Mouse (Mus musculus) cerebellum, postnatal 36 days (tissue): Measurements from ENCODE around the gene Ypel2.
"Not testable (repeated sequence)": the region's sequence is repeated elsewhere in the genome, so short reads cannot be mapped to it uniquely, and the experiment has no call there.

Experiments used
- DNase-seq, 2 experiments: peaks; one replicate each; pipeline ENCODE4 v3.0.0; 2021 to 2022; ENCODE audit warnings: mixed read lengths in 2 of 2

Gene Ypel2

DNA sequence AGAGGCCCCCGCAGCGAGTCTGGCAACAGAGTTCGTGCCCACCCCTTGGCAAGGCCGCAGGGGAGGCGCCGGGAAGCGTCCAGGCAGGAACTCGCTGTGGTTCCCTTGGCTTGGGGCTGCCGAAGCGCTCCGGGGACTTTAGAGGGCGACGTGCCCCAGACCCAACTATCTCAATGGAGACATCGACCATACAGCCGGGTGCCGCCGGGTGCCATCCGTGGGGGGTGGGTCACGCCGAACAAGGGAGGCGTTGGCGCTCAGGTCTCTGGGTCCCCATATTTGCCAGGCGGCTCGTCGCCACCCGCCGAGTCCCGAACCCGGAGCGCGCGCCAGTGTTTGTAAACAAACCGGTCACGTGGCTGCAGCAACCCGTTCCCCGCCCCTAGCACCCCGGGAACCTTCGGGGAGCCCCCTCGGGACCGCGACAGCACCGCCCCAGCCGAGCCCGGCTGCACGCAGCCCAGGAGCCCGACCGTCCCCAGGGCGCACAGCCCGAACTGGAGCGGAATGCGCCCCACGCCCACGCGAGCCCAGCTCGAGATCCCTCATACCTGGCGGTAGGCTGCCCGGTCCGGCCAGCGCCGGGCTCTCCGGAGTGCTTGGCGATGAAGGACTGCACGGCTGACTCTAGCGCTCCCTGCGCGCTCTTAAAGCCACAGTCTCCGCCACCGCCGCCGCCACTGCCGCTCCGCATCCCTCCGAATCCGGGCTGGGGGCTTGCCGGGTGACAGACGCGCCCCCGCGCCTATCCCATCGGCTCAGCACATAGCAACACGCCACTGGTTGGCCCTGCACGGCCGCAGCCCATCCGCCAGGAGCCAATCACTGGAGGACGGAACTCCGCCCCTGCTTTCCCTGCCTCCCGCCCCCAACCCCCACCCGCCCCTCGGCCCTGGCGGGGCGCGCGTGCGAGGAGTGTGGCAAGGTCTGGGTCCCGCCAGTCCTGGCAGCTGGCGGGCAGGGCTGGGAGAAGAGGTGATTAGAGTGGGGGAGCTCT is at the start of gene Ypel2:
TSS of gene Ypel2 (minus strand) at position 667 of the 997 bp plus-strand sequence.
- DNase-seq, result peak; percentile 95 to 98

DNA sequence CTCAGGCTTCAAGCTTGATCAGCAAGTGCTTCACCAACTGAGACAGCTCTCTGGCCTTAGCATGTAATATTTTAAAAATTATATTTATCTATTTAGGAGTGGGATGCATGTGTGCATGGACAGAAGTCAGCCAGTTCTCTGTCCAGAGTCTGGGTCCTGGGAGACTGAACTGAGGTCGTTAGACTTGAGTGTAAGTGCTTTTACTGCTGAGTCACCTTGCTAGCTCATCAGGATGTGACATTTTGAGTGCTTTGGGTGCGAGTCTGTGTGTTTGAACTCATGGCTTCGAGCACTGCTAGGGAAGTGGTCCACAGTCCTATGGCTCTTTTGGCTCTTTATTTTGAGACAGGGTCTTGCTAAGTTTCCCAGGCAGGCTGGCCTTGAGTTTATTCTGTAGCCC is 49.5 kb upstream of the Ypel2 start:
- no peak for DNase-seq

DNA sequence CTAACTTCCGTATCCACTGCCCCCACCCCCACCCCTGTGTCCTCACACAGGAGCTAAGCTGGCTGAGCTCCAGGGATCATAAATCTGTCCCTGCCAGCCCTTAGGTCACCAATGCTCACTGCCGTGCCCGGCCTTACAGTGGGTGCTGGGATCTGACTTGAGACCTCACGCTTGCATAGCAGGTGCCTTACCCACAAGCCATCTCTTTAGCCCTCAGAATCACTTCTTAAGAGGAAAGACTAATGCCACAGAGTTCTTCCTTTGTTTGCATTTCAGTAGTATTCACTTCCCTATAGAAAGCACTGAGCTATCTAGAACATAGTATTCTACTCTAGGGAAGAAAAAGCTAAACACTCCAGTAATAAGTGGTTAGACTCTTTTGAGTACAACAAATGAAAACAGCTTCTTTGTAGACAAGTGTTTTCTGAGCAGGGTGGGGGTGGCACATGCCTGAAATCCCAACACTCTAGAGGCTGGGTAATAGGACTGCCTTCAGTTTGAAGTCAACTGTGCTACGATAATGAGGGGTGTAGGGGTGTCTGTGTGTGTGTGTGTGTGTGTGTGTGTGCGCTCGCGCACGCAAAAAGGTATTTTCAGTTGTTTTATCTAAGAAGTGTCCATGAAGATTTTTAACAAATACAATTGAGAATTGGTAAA is 45.9 kb upstream of the Ypel2 start:
- DNase-seq, result no peak

DNA sequence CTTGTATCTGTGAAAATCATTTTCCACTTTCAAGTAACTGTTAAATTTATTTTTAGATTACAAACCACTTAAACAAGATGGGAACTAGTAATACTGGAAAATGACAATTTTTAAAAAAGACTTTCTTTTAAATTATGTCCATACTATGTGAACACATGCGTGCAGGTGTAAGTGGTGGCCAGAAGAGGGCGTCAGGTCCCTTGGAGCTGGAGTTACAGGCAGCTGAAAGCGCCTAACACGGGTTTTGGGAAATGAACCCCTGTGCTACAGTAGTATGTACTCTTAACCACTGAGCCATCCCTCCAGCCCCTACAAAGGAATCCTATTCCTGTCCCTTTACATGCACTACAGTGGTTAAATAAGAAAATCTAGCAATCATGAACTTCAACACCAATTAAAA is 42.7 kb upstream of the Ypel2 start:
- no peak for DNase-seq

DNA sequence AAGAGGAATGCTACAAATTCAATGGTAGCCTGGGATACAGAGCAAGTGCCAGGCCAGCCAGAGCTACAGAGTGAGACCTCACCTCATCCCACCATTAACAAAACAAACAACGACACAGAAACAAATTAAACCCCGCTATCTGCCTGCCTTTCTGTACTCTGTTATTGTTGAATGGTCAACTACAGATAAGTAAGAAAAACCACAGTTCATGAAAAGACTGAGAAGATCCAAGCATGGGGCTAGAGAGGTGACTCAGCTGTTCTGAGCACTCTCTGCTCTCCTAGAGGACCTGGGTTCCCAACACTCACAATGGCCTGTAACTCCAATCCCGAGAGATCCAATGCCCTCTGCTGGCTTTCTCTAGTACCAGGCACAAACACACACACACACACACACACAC is 34.7 kb upstream of the Ypel2 start:
- no peak for DNase-seq

DNA sequence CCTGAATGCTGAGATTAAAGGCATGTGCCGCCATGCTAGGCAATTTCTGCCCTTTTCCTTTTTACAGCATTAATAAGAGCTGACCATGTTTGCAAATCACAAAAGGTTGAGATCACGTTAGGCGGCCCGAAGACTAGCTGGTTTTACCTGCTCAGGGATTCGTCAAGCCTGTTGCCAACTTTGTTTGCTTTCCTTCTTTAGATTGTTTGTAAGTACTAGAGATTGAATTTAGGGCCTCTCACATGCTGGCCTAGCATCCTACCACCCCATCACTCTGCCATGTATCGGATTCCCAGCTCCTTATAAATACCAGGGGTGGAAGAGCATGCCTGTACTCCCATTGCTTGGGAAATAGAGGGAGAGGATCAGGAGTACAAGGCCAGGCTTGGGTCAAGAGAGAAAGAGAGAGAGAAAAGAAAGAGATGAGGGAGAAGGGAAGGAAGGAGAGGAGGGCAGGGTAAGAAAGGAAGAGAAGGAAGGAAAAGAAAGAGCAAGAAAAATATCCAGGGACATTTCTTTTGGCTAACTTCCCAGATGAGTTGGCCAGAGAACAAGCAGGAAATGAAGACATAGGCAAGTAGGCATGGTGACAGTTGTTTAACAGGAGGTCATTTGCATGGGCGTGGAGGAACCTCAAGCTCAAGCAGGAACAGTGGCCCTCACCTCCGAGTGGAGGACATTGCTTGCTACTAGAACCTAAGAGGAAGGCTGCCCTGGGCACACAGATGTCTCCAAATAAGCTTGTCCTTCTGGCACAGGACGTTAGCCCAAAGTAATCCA is 32.8 kb upstream of the Ypel2 start:
- DNase-seq, result no peak

DNA sequence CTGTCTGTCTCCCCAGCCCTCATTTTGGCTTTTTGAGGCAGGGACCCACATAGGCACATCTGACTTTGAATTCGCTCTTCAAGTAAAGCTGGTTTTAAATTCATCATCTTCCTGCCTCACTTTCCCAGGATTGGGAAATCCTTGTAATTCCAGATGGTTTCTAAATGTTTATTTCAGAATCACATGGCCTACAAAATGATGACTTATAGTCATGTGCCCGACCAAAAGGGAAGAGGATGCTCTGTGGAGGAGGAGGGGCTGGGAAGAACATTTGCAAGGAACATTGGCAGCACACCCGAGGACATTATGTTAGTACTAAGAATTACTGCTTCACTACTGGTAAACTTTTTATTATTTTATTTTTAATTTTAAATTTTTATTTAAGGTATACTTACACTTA is 31.8 kb upstream of the Ypel2 start:
- no peak for DNase-seq

DNA sequence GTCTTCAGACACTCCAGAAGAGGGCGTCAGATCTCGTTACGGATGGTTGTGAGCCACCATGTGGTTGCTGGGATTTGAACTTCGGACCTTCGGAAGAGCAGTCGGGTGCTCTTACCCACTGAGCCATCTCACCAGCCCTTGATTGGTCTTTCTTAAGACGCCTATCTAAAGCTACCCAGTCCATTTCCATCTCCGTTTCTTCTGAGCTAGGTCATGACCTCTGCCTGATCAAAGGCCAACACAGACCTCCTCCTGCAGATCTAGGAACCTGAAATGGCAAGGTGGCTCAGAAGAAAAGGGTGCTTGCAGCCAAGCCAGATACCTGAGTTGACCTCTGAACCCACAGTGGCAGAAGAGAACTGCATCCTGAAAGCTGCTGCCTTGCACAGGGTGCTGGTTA is 29.7 kb upstream of the Ypel2 start:
- DNase-seq, result not testable (repeated sequence)

DNA sequence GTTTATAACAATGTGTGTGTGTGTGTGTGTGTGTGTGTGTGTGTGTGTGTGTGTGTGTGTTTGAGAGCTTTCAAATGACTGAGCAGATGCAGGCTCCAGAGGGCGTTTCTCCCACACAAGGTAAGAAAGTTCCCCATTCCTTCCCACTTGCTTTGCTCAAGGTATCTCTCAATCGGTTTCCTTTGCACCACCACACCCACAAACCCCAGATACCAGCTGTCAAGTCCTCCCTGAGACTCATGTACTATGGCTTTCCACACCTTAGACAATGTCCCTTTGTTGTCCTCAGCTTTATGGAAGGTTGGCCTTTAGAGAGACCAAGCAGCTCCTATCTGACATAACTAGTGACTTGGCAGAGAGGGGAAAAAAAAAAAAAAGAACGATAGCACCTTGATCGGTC is 29.3 kb upstream of the Ypel2 start:
- no peak for DNase-seq

DNA sequence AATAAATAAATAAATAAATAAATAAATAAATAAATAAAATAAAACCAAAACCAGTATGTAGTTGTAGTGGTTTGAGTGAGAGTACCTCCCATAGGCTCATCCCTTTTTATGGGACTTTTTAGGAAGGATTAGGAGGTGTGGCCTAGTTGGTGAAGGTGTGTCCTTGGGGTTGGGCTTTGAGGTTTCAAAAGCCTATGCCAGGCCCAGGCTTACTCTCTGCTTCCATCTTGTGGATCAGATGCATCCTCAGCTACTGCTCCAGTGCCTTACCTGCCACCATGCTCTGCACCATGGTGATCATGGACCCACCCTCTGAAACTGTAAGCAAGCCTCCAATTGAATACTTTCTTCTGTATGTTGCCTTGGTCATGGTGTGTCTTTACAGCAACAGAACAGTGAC is 28.0 kb upstream of the Ypel2 start:
- no peak for DNase-seq

DNA sequence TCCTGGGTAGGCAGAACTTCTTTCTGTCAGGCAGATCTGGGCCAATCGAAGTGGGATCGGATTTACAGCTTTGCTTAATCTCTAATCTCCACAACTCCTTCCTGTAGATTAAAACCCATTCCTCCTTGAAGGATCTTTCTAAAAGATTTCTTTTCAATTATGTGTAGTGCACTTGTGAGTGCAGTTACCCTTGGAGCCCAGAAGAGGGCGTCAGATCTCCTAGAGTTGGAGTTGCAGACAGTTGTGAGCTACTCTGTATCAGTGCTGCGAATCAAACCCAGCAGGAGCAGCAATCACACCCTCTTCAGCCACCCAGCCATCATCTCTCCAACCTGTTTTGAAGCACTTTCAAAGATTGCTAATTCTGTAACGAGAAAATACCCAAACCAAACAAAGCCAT is 26.9 kb upstream of the Ypel2 start:
- DNase-seq, result no peak

DNA sequence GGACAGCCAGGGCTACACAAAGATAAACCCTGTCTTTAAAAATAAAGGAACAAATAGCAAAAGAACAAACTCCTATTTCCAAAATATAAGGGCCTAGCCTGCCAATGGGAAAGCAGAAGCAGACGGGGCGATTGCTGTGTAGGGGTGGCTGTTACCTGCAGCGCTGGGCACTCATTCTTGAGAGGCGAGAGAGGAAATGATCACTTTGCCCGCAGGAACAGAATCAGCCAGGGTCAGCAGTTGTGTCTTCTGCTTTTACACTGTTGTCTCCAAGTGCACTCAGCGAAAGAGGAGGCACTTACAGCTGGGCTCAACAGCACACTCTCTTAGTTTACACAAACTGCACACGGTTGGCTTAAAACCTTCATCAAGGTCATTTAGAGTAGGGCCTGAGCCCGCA is 25.9 kb upstream of the Ypel2 start:
- DNase-seq, result no peak

DNA sequence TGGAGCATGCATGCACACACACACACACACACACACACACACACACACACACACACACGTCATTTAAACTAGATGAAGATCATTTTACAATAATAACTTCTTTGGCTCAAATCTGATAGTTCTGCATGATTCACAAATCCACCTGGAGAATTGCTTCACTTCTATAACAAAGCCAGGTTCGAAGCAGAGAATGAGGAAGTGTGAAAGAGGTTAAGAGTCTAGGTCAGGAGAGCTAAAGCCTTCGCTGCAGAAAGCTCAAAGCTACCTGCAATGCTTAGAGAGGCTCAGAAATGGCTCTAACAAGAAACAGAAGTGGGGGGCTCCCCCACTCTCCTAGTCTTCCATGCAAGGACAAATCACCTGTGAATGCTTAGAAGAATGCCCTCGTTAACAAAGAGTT is 24.6 kb upstream of the Ypel2 start:
- DNase-seq, result no peak

DNA sequence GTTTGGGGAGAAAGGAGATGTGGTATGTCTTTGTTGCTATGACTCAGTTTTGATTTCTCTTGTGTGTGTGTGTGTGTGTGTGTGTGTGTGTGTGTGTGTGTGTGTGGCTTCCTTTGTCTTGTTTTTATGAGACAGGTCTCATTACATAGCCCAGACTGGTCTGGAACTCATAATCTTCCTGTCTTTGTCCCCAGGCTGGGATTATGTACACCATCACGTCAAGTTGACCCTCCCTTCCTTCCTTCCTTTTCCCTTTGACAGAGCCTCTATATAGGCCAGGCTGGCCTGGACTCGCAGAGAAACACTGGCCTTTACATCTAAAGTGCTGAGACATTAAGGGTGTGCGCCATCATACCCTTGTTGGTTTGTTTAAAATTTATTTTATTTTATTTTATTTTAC is 22.2 kb upstream of the Ypel2 start:
- no peak for DNase-seq

DNA sequence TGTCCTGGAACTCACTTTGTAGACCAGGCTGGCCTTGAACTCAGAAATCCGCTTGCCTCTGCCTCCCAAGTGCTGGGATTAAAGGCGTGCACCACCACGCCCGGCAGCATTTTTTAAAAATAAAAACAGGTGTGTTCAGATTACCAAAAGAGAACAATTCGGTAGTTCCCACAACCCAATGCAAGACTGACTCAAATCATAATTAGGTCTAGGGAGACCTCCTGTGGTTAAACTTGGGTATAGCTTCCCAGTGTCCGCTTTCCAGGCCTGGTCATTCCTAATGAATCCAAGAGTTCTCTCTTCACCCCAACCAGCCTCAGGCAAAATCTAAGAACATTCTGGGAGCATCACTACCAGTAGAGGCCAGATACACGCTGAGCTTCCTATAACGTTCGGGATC is 17.0 kb upstream of the Ypel2 start:
- DNase-seq, result peak; percentile 45 to 77

DNA sequence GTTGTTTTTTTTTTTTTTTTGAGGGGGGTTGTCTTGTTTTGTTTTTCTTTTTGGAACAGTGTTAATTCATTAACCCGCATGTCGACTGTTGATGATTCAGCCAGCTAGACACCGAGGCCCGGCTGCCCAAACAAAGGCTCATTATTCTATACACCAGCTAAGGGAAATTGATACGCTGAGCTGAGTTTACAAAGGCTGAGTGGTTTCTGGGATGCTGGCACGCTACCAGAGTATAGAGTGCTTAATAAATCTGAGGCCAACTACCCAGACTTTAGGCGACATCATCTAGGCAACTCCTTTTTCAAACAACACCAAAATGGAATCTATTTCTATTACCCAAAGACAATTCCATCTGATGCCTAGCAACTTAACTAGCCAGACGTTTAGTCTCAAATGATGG is 13.9 kb upstream of the Ypel2 start:
- DNase-seq, result no peak

DNA sequence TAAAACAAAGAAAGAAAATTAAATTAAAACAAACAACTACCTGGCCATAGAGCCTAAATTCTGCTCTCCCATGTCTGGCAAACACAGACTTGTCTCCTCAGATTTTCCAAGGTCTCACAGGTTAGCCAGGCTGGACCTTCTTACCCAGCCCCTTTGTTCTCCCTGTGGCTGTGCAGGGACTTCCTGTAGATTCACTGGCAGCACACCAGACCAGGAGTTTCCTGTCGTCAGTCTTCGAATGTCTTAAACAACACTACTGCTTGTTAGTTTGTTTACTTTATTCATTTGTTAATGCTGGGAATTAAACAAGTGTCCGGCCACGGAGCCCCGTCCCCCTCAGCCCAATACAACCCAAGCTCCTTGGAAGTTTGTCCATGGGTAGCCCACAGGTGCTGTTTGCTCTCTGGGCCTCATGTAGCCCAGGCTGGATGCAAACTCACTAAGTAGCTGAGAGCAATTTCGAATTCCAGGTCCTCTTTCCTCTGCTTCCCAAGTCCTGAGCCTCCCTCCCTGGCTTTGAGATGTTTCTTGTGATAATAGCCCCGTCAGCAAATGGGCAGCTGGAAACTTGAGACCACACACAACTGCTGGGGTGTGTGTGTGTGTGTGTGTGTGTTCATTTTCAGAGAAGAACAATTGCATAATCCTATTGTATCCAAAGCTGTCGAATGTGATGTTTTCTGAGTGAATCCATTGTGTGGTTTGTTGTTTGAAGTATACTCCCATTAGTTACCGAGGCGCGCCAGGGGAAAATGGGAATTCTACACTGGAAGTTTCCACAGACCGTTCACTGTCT is 11.7 kb upstream of the Ypel2 start:
- no peak for DNase-seq

DNA sequence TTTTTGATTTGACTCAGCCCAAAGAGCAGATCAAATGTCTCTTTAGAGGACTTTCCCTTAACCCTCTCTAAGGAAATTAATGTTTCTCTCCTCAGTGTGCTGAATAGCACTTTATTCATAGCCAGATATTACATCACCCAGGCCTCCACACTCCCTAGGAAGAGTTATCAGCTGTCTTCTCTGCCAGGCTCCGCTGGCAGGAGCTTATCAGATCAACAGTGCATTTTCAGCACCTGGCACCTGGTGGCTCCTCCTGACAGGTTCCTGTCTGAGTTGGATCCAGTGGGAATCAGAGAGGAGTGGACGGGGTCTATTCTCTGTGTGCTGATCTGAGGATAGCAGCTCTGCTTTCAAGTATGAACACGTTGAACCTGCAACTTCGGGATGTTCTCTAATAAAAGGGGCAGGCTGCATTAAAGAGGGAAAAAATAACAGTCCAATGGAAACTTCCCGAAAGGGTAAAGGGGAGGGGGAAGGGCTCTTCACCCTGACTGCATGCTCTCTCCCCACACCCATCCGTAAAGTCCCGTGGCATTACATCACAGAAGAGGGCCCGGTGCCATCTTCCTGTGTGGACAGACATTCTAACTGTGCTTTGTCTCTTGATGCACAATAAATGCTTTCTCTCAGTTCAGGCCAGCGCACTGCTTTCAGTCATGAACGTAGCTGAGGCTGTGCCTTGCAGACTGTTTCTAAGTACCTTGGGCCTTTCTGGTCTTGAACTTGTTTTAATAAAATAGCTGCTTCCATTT is 8.7 kb upstream of the Ypel2 start:
- no peak for DNase-seq

DNA sequence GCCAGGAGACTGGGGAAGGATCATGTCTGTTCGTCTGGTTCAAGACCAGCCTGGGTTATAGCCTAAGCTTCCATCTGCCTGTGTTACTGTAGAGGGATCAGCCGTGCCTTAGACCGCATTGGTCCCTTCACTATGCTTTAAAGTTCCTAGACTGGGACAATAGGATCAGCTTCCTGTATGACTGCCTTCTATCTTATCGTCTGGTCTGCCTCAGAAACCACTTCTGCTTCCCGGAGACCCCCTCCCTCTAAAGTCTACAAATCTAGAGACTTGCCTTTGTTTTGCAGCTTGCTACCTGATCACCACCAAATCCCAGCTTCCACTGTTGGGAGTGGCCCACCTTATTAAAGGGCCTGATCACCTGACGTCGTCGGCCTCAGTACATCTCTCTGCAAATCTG is 7.7 kb upstream of the Ypel2 start:
- DNase-seq, result no peak

DNA sequence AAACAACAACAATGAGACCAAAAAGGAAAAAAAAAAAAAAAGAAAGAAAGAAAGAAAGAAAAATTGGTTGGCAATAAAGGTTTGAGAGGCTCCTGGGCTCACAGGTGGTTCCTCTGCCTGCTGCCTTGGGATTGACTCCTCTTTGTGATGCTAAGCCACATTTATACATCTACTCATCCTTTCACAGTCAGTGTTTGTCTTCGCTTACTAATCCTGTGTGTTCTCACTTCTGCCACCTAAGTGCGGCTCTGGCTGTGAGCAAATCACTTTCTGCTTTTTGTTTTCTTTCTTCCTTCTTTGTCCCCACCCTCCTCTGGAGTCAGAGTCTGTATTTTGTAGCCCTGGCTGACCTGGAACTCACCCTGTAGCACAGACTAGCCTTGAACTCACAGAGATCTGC is 2.8 kb upstream of the Ypel2 start:
- no peak for DNase-seq

DNA sequence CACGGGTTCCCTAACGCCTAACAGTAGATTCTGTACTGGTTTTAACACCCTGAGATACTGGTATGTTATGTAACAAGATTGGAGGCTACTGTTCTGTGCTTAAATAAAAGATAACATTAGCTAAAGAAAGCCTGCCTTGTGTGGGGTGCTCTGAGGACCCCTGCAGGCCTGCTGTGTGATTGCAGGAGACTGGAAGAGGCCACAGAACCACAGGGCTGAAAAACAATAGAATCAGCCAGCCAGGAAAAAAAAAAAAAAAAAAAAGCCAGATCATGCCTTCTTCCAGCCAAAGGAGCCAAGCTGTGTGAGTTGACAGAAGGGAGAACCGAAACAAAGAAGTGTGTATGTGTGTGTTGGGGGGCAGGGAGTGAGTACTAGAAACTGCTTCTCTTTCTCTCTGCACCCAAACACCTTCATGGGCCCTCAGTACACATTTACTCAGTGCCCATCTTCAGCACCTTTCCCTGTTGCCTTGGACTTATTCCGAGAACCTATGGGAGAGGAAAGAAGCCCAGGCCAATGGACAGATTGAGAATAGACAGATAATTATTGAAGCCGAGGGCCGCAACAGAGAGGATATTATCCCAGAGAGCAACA is 2.2 kb upstream of the Ypel2 start:
- peak; percentile 71 to 78 for DNase-seq
